Mouse (Mus musculus) liver, embryonic 13.5 days (tissue): ENCODE measurements around the gene Mdm2. TPM values are rescaled to one million over a fixed set of nuclear protein-coding genes. Genes with fewer than 3 reads are reported as not detected.

Experiments used
- ATAC-seq: fragments of 200-750 bp; cut with Nextera tagmentation; 2 replicates; pipeline ENCODE4 v1.8.0; 2017; ENCODE audit warnings: low read depth, mild to moderate bottlenecking, moderate number of reproducible peaks, moderate library complexity
- DNase-seq: peaks from one replicate; pipeline ENCODE4 v3.0.0; 2022
- H3K27ac ChIP-seq: fragments of 300-500 bp; sonication (generic); 2 replicates; pipeline ENCODE4 v1.5.1; 2015; ENCODE audit warnings: moderate library complexity, mild to moderate bottlenecking, inconsistent platforms
- H3K27me3 ChIP-seq: fragments of 300-500 bp; sonication (generic); 2 replicates; pipeline ENCODE4 v1.6.1; 2015; ENCODE audit warnings: mild to moderate bottlenecking, inconsistent platforms
- H3K36me3 ChIP-seq: fragments of 300-500 bp; sonication (generic); 2 replicates; pipeline ENCODE4 v1.6.1; 2015; ENCODE audit warnings: mild to moderate bottlenecking, inconsistent platforms
- H3K4me1 ChIP-seq: fragments of 300-500 bp; sonication (generic); replicated peaks from 2 replicates; pipeline ENCODE4 v1.6.1; 2015; ENCODE audit warnings: inconsistent platforms
- H3K4me2 ChIP-seq: fragments of 300-500 bp; sonication (generic); 2 replicates; pipeline ENCODE4 v1.6.1; 2015; ENCODE audit warnings: inconsistent platforms, mild to moderate bottlenecking, moderate library complexity
- H3K4me3 ChIP-seq: fragments of 300-500 bp; sonication (generic); replicated peaks from 2 replicates; pipeline ENCODE4 v1.5.1; 2015; ENCODE audit warnings: mild to moderate bottlenecking, inconsistent platforms
- H3K9ac ChIP-seq: fragments of 300-500 bp; sonication (generic); 2 replicates; pipeline ENCODE4 v1.6.1; 2015; ENCODE audit warnings: mild to moderate bottlenecking, inconsistent platforms
- H3K9me3 ChIP-seq: fragments of 300-500 bp; sonication (generic); replicated peaks from 2 replicates; pipeline ENCODE4 v1.6.1; 2016; ENCODE audit warnings: inconsistent platforms
- WGBS: fragments of 180-500 bp; shearing (Covaris S2); methylation state at CpG from one replicate; pipeline ENCODE4 v1.1.7; 2015; ENCODE audit not compliant: insufficient replicate concordance; 5-methylcytosine and 5-hydroxymethylcytosine counted together
- polyA plus RNA-seq: library from polyadenylated mRNA; unstranded; fragments of >200 nt; fragmentation: Nextera tagmentation; extraction: Ambion mirVana; gene quantifications from 2 replicates; pipeline ENCODE4 v1.2.1, GENCODE M21; 2015

Mdm2 gene
- polyA plus RNA-seq, 1 experiment from 2014 or later: 16.3 TPM

DNA sequence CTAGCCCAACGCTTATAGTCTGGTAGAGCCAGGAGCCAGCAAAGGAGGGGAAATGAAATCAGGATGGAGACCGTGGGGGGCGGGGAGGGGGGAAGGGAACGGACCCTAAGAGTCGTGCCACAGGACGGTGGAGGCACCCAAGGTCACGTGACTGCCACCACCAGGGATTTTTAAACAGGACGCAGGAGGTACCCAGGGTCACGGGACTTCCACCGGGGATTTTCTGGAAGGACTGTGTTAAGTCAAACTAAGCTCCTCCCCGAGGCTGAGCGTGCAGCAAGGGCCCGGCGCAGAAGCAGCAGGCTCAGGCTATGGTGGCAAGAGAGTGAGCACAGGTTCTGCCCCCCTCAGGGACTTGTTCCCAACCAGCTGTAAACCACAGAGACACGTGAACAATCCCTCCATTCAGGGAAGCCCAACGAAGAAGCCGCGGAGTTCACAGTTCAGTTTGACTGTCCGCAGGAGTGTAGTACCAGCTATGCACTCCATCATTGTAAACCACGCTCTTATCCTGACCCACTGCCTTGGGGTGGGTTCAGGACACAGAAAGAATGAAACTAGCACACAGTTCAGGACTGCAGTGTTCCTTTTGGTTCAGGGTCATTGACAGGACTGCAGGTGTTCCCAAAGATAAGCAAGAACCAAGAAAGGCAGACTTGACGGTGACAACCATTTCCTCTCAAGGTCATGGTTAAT lies 70.5 kb downstream of the Mdm2 start:
- H3K27ac ChIP-seq: no peak overlapping the region
- DNase-seq (peak; percentile 7), ATAC-seq (peak; percentile 45)
- H3K9ac ChIP-seq: no peak overlapping the region
- 31% methylated on average over 21 of the region's 21 CpGs for WGBS
- no peaks in the 10 kb centered on the region for H3K9me3 ChIP-seq
- no peak overlapping the region for H3K4me3 ChIP-seq
- H3K27me3 ChIP-seq: 0 out of 2 replicates have a peak, but pooled peaks cover 3% of the 10 kb centered on the region
- H3K4me1 ChIP-seq: peaks cover 12% of the 10 kb centered on the region
- H3K36me3 ChIP-seq: no peaks in the 10 kb centered on the region
- H3K4me2 ChIP-seq: peak overlapping the region; percentile 38

DNA sequence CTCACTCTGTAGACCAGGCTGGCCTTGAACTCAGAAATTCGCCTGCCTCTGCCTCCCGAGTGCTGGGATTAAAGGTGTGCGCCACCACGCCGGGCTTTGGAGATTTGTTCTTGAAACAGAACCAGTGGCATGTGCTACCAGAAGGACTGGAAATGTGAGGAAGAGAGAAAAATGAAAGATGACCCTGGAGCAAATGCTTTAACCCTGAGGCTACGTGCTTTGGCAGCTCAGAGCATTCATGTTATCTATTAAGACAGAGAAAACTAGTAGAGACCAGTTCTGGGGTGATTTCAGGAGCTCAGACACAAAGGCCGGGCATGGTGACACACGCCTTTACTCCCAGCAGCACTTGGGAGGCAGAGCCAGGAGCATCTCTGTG lies 71.3 kb downstream of the Mdm2 start:
- Histone ChIP-seq H3K36me3 (no peaks in the 10 kb centered on the region), H3K4me2 (no peak overlapping the region), H3K4me1 (peaks cover 12% of the 10 kb centered on the region), H3K27me3 (0 out of 2 replicates have a peak, but pooled peaks cover 3% of the 10 kb centered on the region), H3K9me3 (no peaks in the 10 kb centered on the region), H3K9ac (no peak overlapping the region), H3K27ac (no peak overlapping the region), H3K4me3 (no peak overlapping the region)
- DNase-seq (no peak), ATAC-seq (no peak)
- WGBS: 72% methylated on average over 8 of the region's 8 CpGs

Other genes starting within 250 kb of the Mdm2 start
- gene Cpm, start 81.3 kb downstream of the Mdm2 start, polyA plus RNA-seq: 19.3 and 27.8 TPM in 2 replicates
- gene Slc35e3, start 35.6 kb upstream of the Mdm2 start, polyA plus RNA-seq: 2.7 and 3.2 TPM in 2 replicates
- 54.8 and 67.3 TPM in 2 replicates for gene Nup107, start 81.9 kb upstream of the Mdm2 start, polyA plus RNA-seq
- 132 and 152 TPM in 2 replicates for gene Rap1b, start 135.3 kb upstream of the Mdm2 start, polyA plus RNA-seq